Mouse (Mus musculus): ENCODE measurements around the gene Mtmr10. TPM values are rescaled to one million over a fixed set of nuclear protein-coding genes. Genes with fewer than 3 reads are reported as not detected.

Gene Mtmr10
- 11.0 TPM for polyA plus RNA-seq (2015; fragmentation: Illumina TruSeq; extraction: RNeasy Lipid Tissue Mini Kit (QIAGEN cat#74804); ENCODE audit: insufficient read depth, low replicate concordance)

GRCm38 (mm10) chr7:64287414-64288091, at the start of gene Mtmr10:
Gene Mtmr10 (plus strand): TSS chr7:64287653.

GRCm38 (mm10) chr7:64373830-64374562, 86.5 kb downstream of the Mtmr10 start, which contains the start of gene Fan1:
Gene Fan1 (minus strand): TSS chr7:64374095.

Other genes starting within 250 kb of the Mtmr10 start
- 1.2 TPM for gene Trpm1, start 133.8 kb upstream of the Mtmr10 start, polyA plus RNA-seq (2015; fragmentation: Illumina TruSeq; extraction: RNeasy Lipid Tissue Mini Kit (QIAGEN cat#74804); ENCODE audit: insufficient read depth, low replicate concordance)
- gene Fan1, start 86.4 kb downstream of the Mtmr10 start, polyA plus RNA-seq (2015; fragmentation: Illumina TruSeq; extraction: RNeasy Lipid Tissue Mini Kit (QIAGEN cat#74804); ENCODE audit: insufficient read depth, low replicate concordance), result 4.0 TPM
- gene Mphosph10, start 104.6 kb downstream of the Mtmr10 start, polyA plus RNA-seq (2015; fragmentation: Illumina TruSeq; extraction: RNeasy Lipid Tissue Mini Kit (QIAGEN cat#74804); ENCODE audit: insufficient read depth, low replicate concordance), result 59.7 TPM
- 28.7 TPM for gene Mcee, start 105.0 kb downstream of the Mtmr10 start, polyA plus RNA-seq (2015; fragmentation: Illumina TruSeq; extraction: RNeasy Lipid Tissue Mini Kit (QIAGEN cat#74804); ENCODE audit: insufficient read depth, low replicate concordance)
- not detected for gene Apba2, start 214.1 kb downstream of the Mtmr10 start, polyA plus RNA-seq (2015; fragmentation: Illumina TruSeq; extraction: RNeasy Lipid Tissue Mini Kit (QIAGEN cat#74804); ENCODE audit: insufficient read depth, low replicate concordance)